Mouse (Mus musculus) c-Kit-positive CD71-positive TER-119-positive erythroid progenitor cells, embryonic 14.5 days (primary cell): ENCODE measurements at regions not wholly inside any gene's neighbourhood (a gene's known extent, or its start where the extent isn't known, plus 50 kb on each side); places are given as distances from the start of the nearest gene placed in this dataset.
"Not testable (repeated sequence)": the region's sequence is repeated elsewhere in the genome, so short reads cannot be mapped to it uniquely, and the experiment has no call there.

Experiments
- DNase-seq: peaks from one replicate; pipeline ENCODE4 v3.0.0-alpha.2; 2013; ENCODE audit warnings: low spot score

DNA sequence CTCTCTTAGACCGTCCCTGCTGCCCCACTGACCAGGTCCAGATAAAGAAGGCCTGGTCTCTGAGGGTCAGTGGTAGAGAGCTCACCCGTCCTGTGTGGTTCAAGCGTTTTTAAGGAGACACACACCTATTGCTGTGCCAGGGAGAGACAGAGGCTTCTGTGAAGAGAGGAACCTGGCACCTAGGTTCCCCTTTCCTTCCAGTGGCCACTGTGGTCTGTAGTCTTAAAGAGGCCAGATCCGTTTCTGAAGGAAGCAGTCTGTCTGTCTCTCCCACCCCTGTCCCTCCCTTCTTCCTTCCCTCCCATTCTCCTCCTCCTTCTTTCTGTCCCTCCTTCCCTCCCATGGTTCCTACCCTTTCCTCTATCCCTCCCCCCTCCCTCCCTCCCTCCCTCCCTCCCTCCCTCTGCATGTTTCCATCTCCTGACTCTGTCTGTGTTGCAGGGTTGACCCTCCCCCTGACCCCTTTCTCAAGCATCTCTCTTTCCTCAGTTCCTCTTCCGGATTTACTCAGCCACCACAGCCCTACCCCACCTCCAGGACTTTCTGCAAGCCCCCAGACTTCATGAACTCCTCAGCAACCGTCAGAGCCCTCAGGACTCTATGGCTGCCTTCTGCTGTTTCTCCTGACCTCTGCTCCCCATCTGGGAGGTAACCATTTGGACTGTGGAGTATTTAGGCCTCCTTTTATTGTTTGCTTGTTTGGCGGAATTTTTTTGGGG, 100.1 kb upstream of the Ubl3 start:
- DNase-seq = no peak

DNA sequence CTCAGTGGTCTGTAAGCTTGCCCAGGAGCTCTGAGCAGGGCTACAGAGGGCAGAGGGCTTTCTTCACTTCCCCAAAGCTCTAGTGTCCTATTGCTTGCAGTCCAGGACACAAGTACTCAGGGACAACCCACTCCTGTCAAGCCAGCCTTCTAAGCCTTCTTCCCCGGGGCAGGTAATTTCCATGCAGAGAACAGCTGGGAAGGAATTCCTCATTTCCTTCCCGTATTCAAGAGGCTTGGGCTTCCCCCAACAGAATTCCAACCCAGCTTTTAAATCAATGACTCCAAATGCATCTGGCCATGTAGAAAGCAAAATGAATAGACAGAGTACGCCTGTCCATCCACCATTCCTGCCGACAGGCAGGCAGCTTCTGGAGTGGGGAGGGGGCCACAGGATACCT, 99.1 kb upstream of the Ubl3 start:
- DNase-seq = no peak

DNA sequence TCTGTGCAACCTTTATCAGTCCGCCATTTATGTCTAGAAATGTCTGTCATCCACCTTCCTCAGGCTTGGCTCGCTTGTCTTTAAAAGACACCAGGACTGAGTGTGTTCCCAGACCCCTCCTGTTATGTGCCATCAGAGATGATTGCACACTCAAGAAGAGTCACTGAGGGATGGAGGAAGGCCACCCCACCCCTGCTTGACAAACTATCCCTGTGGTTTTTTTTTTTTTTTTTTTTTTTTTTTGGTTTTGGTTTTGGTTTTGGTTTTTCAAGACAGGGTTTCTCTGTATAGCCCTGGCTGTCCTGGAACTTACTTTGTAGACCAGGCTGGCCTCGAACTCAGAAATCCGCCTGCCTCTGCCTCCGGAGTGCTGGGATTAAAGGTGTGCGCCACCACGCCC, 97.0 kb upstream of the Ubl3 start:
- DNase-seq = not testable (repeated sequence)

DNA sequence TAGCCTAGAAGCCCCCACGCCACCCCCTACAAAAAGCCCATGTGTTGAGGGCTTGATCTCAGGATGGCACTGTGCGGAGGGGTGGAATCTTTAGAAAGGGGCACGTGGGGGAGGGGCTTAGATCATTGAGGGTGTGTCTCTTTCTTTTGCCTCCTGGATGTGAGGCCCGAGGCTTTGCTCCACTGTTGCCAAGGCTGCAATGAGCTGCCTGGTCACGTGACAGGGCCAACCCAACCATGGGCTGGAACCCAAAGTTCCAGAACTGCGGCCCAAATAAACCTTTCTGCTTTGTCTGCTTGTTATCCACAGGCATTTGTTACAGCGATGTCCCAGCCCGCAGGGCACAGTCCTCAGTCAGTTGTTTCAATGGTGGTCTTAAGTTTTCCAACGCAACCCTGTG, 96.5 kb upstream of the Ubl3 start:
- no peak for DNase-seq

DNA sequence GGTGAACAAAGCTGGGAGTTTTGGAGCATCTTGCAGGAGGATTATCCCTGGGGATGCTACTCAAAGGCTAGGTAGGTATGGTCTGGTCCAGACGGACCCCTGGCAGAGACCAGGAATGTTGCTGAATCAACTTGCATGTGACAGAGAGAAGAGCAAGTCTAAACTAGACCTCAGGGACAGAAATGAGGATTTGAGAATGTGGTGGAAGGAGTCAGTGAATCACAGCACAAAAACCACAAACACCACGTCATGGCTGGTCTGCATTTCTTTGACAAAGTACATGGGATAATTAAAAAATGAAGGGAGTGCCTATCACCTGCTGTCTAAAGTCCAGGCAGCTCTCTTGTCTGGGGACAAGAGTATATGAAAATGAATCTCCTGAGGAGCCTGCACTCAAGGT, 95.1 kb upstream of the Ubl3 start:
- DNase-seq = no peak

DNA sequence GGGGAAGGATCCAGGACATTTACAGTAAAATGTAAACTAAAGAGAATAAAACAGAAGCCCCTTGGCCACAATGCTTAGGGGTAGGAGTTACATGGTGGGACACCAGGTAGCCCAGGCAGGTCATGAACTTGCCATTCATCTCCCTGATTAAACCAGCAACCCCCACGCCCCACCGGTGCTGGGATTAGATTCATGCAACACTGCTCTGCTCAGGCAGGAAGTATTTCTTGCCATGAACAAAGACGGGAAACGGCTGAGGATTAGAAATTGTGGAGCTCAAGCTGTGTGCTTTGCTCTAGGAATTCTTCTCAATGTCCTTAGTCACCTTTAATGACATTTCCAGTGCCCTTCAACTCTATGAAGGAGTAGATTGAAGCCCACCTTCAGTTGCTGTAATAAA, 93.2 kb upstream of the Ubl3 start:
- DNase-seq = no peak

DNA sequence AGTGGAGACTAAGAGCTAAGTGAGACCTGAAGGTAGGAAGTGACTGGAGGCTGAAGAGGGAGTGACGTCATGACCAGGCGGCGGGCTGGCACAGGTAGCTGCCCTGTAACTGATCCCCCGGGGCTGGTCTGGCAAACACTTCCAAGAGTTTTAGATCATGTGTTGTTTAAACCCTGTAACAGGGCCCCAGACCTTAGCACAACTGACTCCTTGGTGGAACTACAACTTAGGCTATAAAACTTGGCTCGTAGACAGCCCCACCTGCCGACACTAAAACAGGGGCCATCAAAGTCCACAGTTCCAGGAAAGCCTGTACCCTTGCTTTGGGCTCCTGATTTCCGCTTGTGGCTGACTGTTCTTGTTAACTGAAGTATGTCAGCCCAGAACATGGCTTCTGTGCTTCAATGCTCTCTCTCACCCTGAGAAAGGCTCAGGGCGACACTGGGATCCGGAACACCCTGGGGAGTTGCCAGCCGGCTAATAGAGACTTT, 92.6 kb upstream of the Ubl3 start:
- DNase-seq = no peak

DNA sequence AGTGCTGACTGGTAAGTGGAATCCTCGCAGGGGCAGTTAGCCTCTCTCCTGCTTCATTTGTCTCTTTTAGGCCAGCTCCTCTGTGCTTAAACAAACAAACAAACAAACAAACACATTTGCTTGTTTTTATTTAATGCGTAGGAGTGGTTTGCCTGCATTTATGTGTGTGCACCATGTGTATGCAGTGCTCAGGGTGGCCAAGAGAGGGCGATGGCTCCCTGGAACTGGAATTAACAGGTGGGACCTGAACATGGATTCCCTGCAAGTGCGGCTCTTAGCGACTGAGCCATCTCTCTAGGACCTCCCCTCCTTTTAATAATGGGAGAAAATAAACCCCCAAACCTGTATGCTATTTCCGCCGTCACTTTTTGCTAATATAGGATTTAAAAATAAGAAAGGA, 91.8 kb upstream of the Ubl3 start:
- no peak for DNase-seq

DNA sequence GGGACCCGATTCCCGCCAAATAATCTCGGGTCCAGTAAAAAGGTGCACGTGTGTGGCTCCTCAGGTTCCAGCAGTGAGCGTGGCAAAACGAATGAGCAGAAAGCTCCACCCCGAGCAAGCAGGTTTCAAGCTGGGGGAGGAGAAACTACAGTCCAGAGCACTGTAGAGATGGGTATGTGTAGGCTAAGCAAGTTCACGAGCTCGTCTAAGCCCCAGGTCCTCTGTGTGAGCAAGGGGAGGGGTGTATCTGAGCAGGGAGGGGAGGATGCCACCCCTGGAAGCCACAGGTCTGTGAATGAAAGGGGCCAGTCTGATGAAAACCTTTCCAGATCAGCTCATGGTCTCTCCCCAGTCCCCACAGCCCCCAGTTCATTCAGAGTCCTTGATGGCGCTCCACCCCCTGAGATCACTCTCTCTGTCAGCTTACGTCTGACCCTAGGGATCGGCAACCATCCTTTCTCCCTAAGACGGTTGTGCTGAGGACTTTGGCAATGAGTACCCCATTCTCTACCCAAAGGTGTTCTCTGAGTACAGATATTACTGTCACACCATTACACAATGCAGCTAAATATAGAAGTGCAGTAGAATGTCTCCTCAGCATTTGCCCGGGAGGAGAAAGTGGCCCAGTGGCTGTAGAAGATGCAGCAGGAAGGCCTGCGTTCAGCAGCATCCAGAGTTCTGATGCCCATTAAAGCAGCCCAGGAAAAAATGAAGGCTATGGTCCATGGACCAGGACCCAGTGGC, 89.2 kb upstream of the Ubl3 start:
- DNase-seq = no peak

DNA sequence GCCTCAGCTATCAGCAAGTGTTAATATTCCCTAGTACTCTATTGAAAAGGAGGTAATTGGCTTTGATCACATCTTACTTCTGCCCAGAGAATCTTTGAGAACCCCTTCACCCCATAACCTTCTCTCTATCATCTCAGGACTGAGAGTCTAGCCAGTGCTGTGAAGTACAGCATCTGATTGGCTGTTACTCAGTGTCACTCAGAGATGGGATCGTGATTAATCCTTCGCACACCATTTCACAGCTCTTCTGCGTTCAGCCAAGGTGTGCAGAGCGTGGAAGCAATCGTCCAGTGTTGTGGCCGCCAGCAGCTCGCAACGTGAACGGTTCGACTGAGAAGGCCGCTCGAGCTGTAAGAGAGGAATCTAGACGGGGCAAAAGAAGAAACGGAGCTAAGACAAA, 87.9 kb upstream of the Ubl3 start:
- no peak for DNase-seq

DNA sequence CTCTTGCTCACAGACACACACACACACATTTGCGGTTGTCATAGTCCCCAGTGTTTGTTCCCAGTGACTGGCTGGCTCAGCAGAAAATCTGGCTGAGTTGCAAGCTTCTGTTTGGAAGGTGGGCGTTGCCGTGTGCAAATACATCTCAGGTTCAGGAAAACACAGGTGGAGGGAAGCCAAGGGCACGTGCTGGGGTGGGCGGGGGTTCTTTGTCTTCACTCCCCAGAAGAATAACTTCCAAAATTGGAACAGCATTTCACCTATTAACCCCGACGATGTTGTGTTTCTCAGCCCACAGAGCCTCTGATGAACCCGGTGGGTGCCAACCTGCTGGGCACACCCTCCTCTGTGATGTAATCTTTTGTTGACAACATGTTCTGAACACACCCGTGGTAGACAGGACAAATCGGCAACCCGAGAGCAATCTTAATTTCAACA, 82.3 kb upstream of the Ubl3 start:
- DNase-seq = no peak

DNA sequence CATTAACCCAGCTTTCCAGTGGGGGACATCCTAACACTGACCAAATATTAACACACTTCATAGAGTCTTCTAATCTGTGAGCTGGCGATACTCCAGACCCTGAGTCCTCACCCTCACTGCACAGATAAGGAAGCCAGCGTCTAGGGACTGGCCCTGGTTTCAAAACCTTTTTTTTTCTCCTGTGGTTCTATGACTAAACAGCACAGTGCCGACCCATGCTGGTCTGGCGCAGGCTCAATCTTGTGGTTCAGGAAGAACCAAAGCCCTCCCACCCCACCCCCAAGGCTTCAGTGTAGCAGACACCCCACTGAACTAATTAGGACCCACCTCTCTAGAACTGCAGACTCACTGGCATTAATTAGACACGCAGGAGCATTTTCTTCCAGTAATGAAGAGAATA, 81.4 kb upstream of the Ubl3 start:
- DNase-seq = no peak

DNA sequence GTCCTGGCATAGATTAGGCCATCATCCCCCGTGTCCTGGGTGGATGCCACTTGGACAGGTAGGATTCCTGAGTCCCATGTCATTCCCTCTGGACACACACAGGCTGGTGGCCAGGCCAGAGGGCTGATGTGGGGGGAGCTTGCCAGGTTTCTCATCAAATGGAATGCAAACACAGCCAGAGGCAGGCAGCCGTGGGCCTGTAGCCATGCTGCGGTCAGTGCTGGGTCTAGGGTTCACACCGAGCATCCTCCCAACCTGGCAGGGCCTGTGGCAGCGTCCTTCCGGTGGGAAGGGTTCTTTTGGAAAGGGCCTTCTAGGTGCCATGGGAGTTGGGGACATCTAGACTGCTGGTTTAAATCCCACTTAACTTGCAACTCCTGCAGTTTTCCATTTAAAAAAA, 80.7 kb upstream of the Ubl3 start:
- no peak for DNase-seq

DNA sequence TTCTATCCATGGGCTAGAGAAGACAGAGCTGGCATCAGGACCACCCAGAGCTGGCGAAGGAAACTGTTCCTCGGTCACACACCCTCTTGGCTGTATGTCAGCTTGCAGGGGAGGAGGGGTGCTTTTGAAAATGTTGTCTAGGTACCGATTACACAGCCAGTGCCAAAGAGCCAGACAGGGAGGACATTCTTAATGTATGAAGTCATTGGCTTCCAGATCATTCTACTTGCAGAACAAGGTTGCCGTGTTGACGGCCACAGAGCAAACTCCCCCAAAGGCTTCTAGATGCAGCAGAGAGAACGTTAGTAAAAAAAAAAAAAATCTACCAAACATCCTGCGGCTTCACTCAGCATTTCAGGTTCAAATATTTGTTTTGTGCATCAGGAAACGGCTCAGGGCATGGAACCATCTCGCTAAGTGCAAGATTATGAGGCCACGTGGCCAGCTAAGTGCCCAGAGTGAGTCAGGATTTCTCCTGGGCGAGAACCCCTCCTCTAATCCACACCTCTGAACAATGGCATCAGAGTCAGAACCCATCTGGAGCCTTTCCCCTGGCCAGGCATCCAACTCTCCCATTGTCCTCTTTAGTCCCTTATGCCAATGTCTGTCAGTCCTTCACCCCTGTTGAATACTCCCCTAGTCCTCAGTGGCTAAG, 80.1 kb upstream of the Ubl3 start:
- DNase-seq = no peak

DNA sequence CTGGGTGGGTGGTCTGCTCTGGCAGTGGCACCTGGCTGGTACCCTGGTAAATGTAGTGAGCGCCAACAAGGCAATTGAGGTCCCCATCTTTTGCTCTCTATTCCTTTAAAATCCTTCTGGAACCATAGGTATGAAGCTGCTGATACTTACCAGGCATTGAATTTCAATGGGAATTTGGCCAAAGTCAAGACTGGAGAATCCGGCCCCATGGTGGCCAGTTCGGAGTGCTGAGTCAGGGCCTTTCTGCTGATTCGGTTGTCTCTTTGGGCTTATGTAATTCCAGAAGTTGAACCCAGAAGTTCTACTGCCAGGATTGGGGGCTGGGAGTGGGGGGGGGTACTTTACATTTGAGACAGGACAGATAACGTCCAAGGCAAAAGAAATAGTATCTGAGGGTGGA, 79.0 kb upstream of the Ubl3 start:
- no peak for DNase-seq

DNA sequence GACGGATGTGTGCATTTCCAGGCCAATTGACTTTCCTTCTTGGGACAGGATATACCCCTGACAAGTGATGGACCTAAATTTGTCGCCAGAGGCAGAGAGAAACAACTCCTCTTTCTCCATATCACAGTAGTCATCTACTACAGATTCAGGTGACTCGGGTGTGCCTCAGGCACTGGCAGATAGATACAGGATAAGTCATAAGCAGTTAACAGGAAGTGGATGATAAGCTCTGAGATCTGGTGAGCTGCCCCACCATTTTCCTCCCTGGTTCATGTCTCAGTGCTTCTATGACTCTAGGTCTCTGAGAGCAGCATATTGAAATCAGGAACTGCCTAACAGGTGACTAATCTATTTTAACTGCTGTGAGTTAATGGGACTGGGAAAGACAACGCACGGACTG, 73.4 kb upstream of the Ubl3 start:
- DNase-seq = no peak

DNA sequence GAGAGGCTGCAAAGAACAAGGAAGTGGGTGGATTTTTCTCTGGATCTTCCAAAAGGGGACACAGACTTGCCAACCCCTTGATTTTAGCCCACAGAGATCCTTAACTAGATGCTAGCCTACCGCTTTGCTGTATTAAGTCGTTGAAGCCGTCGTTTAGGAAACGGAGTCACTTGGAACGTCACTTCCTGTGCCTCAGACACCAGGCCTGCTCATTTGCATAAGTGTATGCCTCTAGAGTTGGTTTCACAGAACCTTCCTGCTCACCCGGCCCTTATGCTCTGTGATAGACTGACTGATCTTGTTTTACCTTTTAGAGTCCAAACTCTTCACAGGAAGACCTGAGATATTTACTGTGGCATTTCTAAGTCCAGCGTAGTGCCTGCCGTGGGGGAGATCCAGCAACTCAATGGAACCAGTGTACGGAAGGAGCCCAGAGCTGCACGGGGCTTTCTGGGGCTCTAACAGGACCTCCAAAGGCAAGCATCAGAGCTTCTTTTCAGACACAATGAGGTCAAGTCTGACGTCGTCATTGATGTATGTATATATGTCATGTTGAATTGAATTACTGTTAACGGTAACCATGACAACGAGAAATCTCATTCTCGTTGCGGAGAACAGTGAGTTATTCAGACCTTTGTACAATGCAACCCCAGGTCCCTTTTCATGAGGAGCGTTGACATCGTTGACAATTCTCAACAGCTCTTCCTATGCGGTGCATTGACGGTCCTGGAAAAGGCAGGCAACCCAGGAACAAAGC, 72.2 kb upstream of the Ubl3 start:
- DNase-seq = no peak

DNA sequence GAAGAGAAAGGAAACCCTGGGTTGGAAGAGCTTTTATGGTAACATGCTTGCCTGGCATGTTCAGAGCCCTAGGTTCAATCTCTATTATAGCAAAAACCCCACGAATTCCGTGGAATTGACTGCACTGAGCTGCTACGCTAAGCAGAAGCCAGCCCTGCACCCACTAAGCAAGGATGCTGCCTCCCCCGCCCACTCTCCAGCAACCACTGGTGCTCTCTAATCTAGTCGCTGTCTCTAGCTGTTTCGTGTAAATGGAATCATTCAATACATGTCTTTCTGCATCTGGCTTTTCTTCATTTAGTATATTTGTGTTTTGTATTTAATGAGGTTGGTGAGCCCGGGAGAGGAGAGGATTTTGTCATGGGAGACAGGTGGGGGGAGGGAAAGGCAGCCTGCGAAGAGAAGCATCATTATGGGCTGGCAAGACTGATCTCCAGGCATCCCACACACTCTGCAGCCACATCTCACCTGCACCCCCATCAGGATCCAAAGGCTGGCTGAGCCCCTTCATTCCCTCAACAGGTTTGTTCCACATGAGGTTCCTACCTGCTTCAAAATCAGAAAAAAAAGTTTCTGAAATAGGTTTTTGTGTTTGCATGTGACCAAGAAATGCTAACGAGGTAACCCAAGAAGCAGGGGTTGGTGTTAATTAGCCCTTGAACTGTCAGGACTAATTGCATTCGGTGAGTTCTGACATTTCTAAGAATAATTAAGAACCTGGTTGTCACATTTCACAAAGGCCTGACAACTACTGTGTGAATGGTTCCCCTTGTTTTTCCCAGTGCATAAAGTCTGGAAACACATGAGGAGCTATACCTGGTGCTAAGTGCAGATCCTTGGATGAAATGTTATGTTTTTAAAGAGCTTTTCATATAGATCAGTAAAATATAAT, 68.6 kb upstream of the Ubl3 start:
- no peak for DNase-seq

DNA sequence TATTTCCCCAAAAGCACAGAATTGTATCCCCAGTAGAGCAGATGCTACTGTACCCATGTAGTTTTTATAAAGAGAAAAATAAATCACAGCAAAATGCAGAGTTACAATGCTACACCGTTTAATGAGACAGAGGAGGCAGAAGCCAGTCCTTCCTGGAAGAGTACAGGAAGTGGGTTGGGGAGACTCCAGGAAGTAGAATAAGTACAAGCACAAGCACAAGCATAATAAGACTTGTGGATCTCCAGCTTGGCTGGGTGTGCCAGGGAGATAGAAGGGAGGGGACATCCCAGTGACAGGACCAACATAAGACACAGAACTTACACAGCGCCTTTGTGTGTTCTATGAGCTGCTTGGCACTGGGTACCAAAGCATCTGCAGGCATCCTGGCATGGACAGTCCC, 67.3 kb upstream of the Ubl3 start:
- no peak for DNase-seq

DNA sequence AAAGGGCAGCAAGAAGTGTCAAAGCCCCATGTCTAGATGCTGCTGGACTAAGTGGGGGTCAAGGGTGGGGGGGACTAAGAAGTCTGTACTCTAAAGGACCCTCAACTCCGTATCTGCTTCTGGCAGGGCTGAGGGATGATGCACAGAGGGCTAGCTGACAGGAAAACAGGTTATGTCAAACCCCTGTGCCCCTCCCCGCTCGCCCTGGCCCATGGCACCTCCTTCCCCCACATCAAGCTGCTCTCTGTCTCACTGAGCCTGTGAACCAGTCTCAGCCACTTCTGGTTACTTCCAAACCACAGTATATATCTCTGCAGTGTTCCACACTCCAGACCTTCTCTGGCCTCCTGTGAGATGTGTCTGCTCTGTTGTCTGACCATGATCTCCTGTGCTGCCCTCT, 63.8 kb upstream of the Ubl3 start:
- no peak for DNase-seq

DNA sequence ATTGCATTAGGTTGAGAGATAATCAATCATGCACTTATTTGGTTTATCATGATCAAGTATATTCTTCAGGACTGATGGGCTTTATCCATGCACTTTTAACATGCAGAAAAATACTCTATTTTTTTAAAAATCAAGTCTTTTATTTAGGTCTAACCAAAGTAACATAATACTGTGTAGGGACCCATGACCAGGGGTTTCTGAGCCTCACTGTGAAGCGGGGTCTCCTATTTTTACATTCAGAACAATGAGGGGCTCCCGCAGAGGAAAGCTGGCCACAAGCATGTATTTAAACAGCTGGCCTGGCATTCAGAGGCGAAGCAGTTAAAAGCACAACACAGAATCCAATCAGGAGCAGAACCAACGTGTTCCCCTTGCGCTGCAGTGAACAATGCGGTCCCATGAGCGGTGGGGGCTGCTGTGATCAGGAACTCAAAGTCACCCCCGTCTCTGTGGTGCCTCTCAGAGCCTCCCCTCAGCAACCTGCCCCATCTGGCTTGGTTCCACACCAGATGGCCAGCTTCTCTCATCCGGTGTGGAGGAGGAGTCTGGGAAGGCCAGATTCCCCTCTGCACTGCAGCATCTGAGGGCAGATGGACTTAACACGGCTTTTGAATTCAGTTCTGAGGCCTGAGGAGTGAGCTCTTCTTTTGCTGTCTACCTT, 63.2 kb upstream of the Ubl3 start:
- no peak for DNase-seq
